Mouse (Mus musculus) fibroblast of lung, adult 2 months (primary cell): ENCODE measurements around the gene Rtn4ip1.
"Not testable (repeated sequence)": the region's sequence is repeated elsewhere in the genome, so short reads cannot be mapped to it uniquely, and the experiment has no call there.

Experiments
- DNase-seq: peaks from one replicate; pipeline ENCODE4 v3.0.0-alpha.2; 2011; ENCODE audit warnings: low read depth

Rtn4ip1 gene

DNA sequence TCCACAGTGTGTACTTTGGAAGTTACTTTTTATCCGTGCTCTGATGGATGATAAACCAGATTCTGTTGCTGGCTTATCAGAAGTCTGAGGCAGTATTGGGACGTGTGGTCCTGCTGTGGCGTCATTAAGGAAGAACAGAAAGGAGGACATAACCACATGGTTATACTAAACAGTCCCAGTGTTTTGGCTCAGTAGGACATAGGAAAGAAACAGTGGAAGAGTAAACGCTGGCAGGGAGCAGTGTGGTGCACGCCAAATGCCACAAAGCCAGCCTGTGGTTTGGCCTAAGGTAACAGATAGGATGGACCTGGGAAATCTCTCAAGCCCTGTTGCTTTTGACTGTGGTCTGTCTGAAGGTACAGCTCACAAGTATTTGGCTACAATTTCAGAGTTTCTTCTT lies 27.0 kb downstream of the Rtn4ip1 start:
- no peak for DNase-seq

- no peak for DNase-seq
These were observed 37.6 kb downstream of the Rtn4ip1 start for GRCm38 (mm10) chr10:43939136-43939662.

DNA sequence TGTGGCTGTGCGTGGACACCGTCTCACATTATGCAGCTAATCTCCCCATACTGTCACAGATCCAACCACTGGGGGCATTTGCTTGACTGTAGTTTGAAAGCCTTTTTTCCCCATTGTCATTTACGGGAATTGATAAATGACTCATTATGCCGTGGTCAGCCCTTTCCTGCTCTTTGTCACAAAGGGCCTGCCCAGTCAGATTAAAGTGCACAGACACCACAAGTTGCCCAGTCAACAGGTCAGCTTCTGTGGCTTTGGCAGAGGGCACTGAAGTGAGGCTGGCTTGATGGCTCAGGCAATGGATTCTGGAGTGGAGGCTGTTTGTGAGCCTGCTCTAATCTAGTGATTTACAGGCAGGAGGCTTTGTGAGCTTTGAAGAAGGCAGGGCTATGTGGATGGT lies 42.1 kb downstream of the Rtn4ip1 start:
- peak; percentile 42 for DNase-seq

- no peak for DNase-seq
These were observed 43.8 kb downstream of the Rtn4ip1 start for GRCm38 (mm10) chr10:43945435-43945834.

- peak; percentile 44 for DNase-seq
These were observed 52.3 kb downstream of the Rtn4ip1 start for GRCm38 (mm10) chr10:43953942-43954341.

DNA sequence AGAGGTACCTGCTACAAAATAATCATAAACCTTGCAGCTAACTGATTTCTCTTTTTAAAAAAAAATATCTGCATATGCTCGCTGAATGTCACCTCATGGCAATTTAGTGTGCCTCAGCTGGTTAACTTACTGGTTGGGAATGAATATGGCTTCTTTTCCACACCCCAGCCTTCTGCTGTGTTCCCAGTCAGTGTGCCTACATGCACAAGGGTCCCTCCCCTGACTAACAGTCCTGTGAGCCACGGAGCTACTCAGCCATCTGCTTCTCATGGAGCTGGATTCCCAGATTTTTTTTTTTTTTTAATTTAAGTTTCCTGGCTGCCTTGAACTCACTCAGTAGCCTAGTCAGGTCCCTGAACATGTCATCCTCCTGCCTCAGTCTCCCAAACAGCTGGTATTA lies 63.3 kb downstream of the Rtn4ip1 start:
- no peak for DNase-seq

DNA sequence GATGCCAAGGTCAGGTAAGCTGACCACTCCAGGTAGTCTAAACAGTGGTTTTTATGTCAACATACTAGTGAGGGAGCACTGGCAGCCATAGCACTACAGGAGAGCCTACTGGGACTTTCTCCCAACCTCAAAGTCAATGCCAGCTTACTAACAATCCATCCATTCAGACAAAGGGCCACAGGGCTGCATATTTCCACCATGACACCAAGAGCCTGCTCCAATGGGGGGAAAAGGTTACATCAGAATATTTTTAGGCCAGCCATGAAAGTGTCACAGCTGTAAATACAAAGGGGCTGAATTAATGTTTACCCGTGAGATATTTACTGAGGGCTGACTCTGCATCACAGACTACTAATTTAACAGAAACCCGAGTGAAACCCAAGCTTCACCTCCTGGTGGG lies 71.6 kb downstream of the Rtn4ip1 start:
- peak; percentile 92 for DNase-seq

DNA sequence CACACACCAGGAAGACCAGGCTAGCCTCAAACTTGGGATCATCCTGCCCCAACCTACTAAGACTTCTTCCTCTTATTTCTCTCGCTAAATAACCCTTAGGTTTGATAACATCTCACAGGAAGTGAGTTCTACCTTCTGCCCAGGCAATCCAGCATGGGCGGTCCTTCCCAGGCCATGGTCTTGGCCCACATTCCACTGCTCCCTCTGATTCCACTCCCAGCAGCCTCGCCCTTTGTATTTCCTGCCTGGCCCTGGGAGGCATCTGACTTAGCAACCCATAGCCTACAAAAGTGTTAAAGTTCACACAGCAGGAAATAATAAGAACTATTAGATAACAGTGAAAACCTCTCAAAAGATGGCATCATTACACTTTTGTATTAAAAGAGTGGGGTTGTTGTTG lies 75.7 kb downstream of the Rtn4ip1 start:
- DNase-seq = peak; percentile 52

DNA sequence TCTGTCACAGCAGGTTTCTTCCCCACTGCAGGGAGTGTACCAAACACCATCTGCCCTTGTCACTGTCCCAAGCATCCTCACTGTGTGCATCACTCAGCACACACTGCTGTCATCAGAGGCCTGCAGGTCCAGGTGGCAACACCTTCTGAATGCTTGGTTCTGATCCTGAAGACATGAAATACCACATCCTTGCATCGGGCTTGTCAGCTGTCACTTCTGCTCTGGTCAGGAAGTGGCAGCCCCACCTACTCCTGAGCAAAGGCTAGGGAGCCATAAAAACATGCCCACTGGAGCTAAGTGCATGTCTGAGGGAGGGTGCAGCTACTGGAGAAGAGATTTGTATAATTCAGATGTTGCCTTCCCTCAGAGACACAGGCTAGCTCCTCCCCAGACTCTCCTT lies 78.5 kb downstream of the Rtn4ip1 start:
- no peak for DNase-seq

GRCm38 (mm10) chr10:43980742-43981141 lies 79.1 kb downstream of the Rtn4ip1 start:
- not testable (repeated sequence) for DNase-seq

- DNase-seq = no peak
These were observed 80.9 kb downstream of the Rtn4ip1 start for GRCm38 (mm10) chr10:43982470-43982869.

- no peak for DNase-seq
These were observed 81.6 kb downstream of the Rtn4ip1 start for GRCm38 (mm10) chr10:43983241-43983640.

DNA sequence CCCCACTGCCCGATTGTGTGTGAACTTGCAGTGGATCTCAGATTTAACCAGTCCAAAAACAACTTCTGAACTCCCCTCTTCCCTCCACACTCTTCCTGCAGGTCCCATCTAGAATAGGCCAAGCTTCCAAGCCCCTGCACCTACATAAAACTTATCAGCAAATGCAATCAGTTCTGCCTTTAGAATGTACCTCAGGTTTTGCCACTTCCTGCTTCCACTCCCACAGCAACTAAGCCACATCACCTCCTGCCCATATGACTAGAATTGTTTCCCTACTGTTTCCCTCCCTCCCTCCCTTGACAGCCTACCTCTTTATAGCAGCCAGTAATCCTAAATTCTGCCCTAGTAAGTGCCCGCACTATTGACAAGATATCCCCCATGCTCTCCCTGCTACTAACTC lies 82.3 kb downstream of the Rtn4ip1 start:
- no peak for DNase-seq

GRCm38 (mm10) chr10:43991268-43991667 lies 89.7 kb downstream of the Rtn4ip1 start:
- no peak for DNase-seq

GRCm38 (mm10) chr10:43992506-43992905 lies 90.9 kb downstream of the Rtn4ip1 start:
- DNase-seq = no peak

- DNase-seq = no peak
These were observed 91.6 kb downstream of the Rtn4ip1 start for GRCm38 (mm10) chr10:43993198-43993597.

DNA sequence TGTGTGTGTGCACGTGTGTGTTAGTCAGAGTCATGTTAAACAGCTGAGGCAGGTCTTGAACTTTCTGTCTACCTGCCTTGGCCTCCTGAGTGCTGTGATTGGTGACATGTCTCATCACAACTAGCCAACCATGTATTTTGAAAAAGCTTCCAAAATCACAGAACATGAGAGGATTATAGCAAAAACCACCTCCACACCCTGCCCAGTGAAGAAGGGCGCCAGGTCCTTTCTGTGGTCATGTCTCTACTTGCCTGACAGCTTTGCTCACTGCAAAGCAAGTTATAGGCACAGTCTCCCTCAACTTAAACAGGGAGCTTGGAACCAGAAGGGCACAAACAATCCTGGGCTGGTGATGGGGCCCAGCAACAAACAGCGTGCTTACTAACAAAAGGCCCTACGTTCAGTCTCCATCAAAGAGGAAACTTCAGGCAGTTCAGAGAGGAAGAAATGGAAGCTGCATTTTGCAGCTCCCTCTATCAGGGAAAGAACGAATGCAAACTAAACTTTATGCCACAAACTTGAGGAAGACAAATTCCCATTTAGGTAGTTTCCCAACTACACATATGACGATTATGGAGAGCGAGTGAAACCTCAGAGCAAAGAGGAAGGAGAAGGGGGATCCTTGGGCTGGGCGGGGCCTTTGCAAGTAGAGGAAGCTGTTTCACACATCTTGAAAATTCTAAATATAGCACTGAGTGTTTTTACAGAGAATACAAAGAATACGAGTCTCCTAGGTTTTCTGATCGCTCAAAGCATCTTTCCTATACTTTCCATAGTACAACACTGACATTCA lies 94.4 kb downstream of the Rtn4ip1 start:
- DNase-seq = no peak

GRCm38 (mm10) chr10:43997276-43997675 lies 95.7 kb downstream of the Rtn4ip1 start:
- no peak for DNase-seq

DNA sequence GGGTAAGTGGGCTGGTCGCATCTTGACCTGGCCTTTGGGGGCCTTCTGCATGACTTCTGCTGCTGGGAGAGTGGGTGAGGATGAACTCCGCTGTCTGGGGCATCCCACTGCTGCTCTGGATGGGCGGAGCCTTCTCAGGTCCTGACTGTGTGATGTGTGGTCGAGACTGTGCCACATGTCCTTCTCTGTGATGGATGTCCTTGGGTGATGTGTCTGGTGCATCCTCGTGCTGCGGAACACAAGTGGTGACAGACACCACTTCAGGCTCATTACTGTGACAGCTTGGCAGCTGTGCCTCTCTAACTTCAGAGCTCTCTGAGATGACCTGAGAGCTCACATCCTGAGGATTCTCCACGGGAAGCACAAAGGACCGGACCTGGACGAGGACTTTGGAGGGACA lies 96.4 kb downstream of the Rtn4ip1 start:
- no peak for DNase-seq

DNA sequence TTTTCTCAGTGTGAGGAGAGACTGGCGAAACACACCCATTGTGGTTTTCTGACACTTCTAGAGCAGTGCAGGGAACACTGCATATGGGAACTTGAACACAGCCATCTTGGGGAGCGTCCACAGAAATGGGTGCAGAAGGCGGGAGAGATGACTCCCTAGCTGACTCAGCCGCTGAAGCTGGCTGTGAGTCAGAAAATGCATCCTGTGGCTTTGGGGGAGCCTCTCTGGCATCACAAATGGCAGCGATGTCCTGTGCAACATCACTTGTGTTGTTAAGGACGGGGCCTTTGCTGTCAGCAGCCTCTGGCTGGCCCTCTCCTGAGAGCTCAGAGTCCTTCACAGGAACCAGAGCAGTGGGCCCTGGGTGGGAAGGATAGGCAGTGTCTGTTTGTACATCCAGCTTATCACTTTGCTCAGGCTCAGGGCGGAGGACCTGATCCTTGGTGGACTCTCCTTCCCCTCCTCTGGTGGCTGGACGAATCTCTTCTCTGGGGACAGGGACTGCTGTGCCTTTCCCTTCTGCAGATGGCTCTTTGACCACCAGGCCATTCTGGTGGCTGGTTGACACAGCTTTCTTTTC lies 97.0 kb downstream of the Rtn4ip1 start:
- no peak for DNase-seq

DNA sequence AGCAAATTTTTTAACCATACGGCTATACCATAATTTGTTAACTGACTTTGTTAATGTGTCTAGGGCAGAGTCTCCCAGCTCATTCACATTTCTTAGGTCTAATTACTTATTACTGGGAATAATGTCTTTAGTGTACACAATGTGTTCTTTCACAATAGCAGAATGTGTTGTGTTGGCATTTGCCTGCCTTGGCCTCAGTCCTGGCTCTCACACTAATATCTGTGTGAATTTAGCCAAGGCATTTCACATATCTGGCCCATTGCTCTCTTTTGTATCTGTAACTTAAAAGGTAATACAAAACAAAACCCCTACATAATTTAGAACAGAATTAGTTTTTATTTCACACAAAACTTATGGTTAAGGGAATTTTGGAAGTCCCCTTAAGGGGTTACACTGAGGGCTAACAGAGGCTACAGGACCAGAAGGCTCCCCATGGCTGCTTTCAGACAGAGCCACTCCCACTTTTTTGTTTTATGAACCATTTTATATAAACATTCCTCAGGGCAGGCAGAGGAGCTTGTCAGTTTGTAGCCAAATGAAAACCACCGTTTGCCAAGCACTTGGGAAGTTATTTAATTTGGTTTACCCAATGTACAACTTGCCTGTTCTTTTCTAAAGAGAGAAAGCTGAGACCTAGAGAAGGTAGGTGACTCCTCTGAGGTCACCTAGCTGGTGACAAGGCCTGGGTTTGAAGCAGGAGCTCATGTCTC lies 98.7 kb downstream of the Rtn4ip1 start:
- no peak for DNase-seq

DNA sequence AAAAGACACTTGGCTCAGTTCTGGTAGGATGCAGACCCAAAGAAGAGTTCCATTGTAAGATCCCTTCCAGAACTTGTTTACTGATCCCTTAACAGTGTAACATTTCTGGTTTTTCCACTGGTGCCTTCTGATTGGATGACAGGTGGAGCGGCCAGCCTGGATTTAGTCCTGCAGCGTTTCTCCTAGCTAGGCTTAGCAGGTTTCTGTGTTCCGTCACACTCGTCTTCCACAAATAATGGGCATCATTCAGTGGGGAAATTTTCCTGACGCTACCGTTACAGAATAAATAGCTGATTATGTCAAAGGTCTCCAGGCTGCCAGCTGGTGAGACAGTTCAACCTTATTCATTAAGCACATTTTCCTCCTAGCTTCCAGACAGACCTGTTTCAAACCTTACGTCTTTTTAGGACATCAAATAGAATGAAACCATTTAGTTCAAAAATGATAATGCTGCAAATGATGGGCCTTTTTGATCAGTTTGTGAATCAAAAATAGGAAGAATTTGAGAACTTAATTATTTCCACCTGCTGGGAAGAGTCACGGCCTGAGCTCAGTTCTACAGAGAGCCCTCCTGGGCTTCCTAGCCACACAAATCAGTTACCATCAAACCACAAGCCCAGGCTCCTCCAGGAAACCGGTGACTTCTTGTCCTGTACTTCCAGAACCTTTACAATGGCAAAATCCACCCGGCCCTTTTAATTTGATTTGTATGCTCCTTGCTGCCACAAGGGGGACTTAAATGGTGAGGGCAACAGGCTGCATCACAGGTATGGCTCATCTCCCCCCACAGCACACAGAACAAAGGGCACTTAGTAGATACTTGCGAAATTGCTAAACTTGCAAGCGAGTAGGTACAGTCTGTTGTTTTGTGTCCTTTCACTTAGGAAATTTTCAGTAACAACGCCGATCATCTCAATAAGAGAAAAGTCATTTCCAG lies 100.7 kb downstream of the Rtn4ip1 start:
- DNase-seq = no peak
